Mouse (Mus musculus): ENCODE data around the gene Nfe2l3.

Nfe2l3 gene

GRCm38 (mm10) chr6:51486076-51486710 is 53.7 kb downstream of the Nfe2l3 start:
- DNase-seq: no peak

DNA sequence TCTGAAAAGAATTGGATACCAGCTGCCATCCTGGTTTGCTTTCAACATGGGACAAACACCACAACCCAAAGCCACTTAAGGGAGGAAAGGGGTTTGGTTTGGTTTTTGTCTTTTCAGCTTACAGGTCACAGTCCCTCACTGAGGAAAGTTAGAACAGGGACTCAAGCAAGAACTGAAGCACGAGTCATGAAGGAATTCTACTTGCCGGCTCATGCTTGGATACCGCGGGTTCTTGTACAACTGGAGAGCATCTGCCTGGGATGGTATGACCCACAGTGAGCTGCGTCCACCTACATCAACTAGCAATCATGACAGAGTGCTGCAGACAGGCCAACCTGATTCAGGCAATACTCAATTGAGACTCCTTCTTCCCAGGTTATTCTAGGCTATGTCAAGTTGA is 54.3 kb downstream of the Nfe2l3 start:
- DNase-seq: no peak

- DNase-seq: peak; percentile 29
These were observed 57.3 kb downstream of the Nfe2l3 start for GRCm38 (mm10) chr6:51489787-51490186.

DNA sequence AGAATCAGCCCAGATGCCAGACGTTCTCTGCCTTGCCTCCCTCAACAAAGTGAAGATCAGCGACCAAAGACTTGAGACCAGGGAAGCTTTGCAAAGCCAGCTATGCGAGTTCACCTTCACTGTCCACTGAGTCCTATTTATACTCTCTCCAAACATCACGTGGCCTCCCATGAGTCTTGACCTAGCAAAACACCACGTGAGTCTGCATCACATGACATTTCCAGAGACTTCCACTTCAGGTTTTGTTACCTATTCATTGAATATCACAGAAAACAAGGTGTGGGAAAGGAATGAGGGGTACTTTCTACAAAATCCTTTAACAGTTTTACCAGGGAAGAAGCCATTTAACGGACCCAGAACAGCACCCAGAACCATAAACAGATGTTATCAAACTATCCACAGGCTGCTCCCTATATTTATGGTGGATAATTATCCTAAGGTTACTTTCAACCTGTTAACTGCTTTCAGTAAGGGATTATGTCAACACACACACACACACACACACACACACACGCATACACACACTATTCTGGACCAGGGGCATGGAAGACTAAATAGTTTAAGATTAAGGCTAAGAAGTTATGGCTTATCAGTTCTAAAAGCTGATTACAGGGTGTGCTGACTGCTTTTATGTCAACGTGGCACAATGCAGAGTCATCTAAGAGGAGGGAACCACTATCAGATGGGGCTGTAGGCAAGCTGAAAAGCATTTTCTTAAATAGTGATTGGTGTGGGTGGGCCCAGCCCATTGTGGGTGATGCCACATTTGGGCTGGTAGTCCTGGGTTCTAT is 65.0 kb downstream of the Nfe2l3 start:
- no peak for DNase-seq

GRCm38 (mm10) chr6:51505671-51506070 is 73.2 kb downstream of the Nfe2l3 start:
- DNase-seq: no peak

DNA sequence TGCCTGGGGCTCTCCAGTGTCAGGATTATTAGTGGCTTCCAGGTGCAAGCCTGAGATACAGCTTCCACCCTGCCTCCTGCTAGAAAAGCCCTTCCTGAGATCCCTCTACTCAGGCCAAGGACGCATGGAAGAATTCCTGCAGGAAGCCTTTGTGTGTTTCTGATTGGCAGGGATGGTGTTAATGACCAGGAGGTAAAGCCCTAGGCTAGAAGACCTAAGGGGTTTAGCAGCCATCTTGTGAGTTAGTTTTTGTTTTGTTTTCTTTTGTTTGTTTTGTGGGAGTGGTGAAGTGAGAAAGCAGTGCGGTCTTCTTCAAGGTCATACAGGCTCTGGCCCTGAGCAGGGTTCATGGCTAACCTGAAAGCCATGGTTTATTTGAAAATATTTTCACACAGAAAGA is 75.1 kb downstream of the Nfe2l3 start:
- no peak for DNase-seq

All from liver (tissue).